In the genomic region with DNA sequence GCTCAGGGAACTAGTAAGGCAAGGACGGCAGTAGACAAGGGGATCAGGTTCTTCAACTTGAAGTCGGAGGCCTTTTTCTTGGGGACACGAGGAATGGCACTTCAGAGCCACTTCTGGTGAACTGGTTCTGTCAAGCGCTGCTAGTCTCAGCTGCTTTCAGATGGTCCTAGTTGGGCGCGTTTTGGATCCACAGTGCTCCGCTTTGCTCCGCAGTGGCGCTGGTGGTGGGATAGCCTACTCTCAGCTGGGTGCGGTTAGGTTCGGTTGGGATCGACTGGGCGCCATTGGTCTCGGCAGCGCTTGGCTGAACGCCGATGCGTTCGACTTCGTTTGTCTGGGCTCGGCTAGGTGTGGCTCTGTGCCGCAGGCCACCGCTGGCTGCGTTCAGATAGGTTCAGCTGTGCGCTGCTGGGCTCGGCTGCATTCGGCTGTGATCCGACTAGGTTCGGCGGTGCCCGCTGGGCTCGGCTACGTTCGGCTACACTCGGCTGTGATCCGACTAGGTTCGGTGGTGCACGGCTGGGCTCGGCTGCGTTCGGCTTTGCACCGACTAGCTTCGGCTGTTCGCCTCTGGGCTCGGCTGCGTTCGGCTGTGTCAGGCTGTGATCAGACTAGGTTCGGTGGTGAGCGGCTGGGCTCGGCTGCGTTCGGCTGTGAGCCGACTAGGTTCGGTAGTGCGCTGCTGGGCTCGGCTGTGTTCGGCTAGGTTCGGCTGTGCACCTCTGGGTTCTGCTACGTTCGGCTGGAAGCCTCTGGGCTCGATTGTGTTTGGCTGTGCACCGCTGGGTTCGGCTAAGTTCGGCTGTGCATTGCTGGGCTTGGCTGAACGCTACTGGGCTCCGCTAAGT, we compare ENCODE assay signal across 8 mouse cellular contexts. TPM values are rescaled to one million over a fixed set of nuclear protein-coding genes. Genes with fewer than 3 reads are reported as not detected.
A peak's percentile ranks its signal among the peaks of the same experiment; 100 is the strongest.
DNase-seq lines count a peak whose midpoint lies in the region; ATAC-seq lines count a peak whose summit lies in the region.

No protein-coding gene starts in this region.

- H3K27me3 ChIP-seq in heart, embryonic 15.5 days, result no peaks in the 10 kb centered on the region
- no peaks in the 10 kb centered on the region for H3K27me3 ChIP-seq in liver, embryonic 15.5 days
- no peaks in the 10 kb centered on the region for H3K27me3 ChIP-seq in neural tube, embryonic 12.5 days (replicated peaks)

- H3K9me3 ChIP-seq in heart, embryonic 15.5 days (replicated peaks), result no peaks in the 10 kb centered on the region
- H3K9me3 ChIP-seq in liver, embryonic 15.5 days (replicated peaks), result no peaks in the 10 kb centered on the region
- H3K9me3 ChIP-seq in neural tube, embryonic 12.5 days, result no peaks in the 10 kb centered on the region

- H3K4me2 ChIP-seq in heart, embryonic 15.5 days, result peak overlapping the region; percentile 75
- H3K4me2 ChIP-seq in liver, embryonic 15.5 days, result peak overlapping the region; percentile 79
- H3K4me2 ChIP-seq in neural tube, embryonic 12.5 days (replicated peaks), result peak overlapping the region; percentile 61

- H3K36me3 ChIP-seq in heart, embryonic 15.5 days, result no peaks in the 10 kb centered on the region
- 0 out of 2 replicates have a peak, but pooled peaks cover 2% of the 10 kb centered on the region for H3K36me3 ChIP-seq in liver, embryonic 15.5 days (replicated peaks)
- no peaks in the 10 kb centered on the region for H3K36me3 ChIP-seq in neural tube, embryonic 12.5 days

- H3K4me3 ChIP-seq in heart, embryonic 15.5 days, result peak overlapping the region; percentile 67
- peak overlapping the region; percentile 71 for H3K4me3 ChIP-seq in liver, embryonic 15.5 days (replicated peaks)
- H3K4me3 ChIP-seq in neural tube, embryonic 12.5 days, result peak overlapping the region; percentile 51

- peaks cover 6% of the 10 kb centered on the region for H3K4me1 ChIP-seq in heart, embryonic 15.5 days (replicated peaks)
- H3K4me1 ChIP-seq in liver, embryonic 15.5 days (replicated peaks), result peaks cover 5% of the 10 kb centered on the region
- H3K4me1 ChIP-seq in neural tube, embryonic 12.5 days, result peaks cover 6% of the 10 kb centered on the region; the same call in 1 of the 2 replicates

- peak; percentile 65 for DNase-seq in c-Kit-negative CD71-positive TER-119-positive erythroid progenitor cells, embryonic 14.5 days (ENCODE audit: low read depth, low spot score)
- DNase-seq in fibroblast of lung, adult 2 months (ENCODE audit: low read depth), result peak; percentile 91
- peak; percentile 96 to 97 for DNase-seq in kidney, postnatal 25 days
- DNase-seq in telencephalon, adult 2 months (ENCODE audit: low read depth, low spot score), result peak; percentile 91

- peak overlapping the region; percentile 94 for H3K27ac ChIP-seq in heart, embryonic 15.5 days
- peak overlapping the region; percentile 92 for H3K27ac ChIP-seq in liver, embryonic 15.5 days (replicated peaks)
- peak overlapping the region; percentile 82 for H3K27ac ChIP-seq in neural tube, embryonic 12.5 days

- WGBS in heart, embryonic 15.5 days, result 13% methylated on average over 66 of the region's 66 CpGs
- WGBS in liver, embryonic 15.5 days (ENCODE audit: insufficient replicate concordance), result 20% methylated on average over 66 of the region's 66 CpGs
- 14% methylated on average over 66 of the region's 66 CpGs for WGBS in neural tube, embryonic 12.5 days

- peak; percentile 78 for ATAC-seq in CD4-positive, CD25-positive, alpha-beta regulatory T cell, adult 4 months
- peak; percentile 91 for ATAC-seq in heart, embryonic 15.5 days (replicated peaks; ENCODE audit: insufficient number of reproducible peaks, insufficient read depth, low FRiP score, low read depth)
- peak; percentile 78 for ATAC-seq in liver, embryonic 15.5 days (ENCODE audit: insufficient read depth)
- ATAC-seq in neural tube, embryonic 12.5 days (ENCODE audit: low FRiP score, low read depth), result peak; percentile 94

- peak overlapping the region; percentile 68 for H3K9ac ChIP-seq in heart, embryonic 15.5 days
- H3K9ac ChIP-seq in liver, embryonic 15.5 days, result peak overlapping the region; percentile 70
- H3K9ac ChIP-seq in neural tube, embryonic 12.5 days, result peak overlapping the region; percentile 61

RNA-seq across cellular contexts. Expression of a gene that starts 0.8 kb away (rescaled TPM):
- polyA plus RNA-seq in CD4-positive, CD25-positive, alpha-beta regulatory T cell, adult 4 months (2017; shearing (Covaris generic)), result 10 to 100 TPM; 26.3 to 27.9 TPM
- polyA plus RNA-seq in heart, embryonic 15.5 days (2015; fragmentation: Nextera tagmentation; extraction: Ambion mirVana), result 16.3 and 16.9 TPM in 2 replicates
- 11.4 and 12.8 TPM in 2 replicates for polyA plus RNA-seq in liver, embryonic 15.5 days (2015; fragmentation: Nextera tagmentation; extraction: Ambion mirVana)
- 21.9 and 22.1 TPM in 2 replicates for polyA plus RNA-seq in neural tube, embryonic 12.5 days (2016; fragmentation: Nextera tagmentation; extraction: Ambion mirVana)

RNA-seq across cellular contexts. Expression of a gene that starts 46.1 kb away (rescaled TPM):
- polyA plus RNA-seq in CD4-positive, CD25-positive, alpha-beta regulatory T cell, adult 4 months (2017; shearing (Covaris generic)), result under 1 TPM in 1 of 2 experiments, not detected in 1; 0.07 TPM
- 9.1 and 11.1 TPM in 2 replicates for polyA plus RNA-seq in heart, embryonic 15.5 days (2015; fragmentation: Nextera tagmentation; extraction: Ambion mirVana)
- 1.7 and 2.2 TPM in 2 replicates for polyA plus RNA-seq in liver, embryonic 15.5 days (2015; fragmentation: Nextera tagmentation; extraction: Ambion mirVana)
- 27.8 and 30.5 TPM in 2 replicates for polyA plus RNA-seq in neural tube, embryonic 12.5 days (2016; fragmentation: Nextera tagmentation; extraction: Ambion mirVana)

Comparison
In these comparisons a context has a peak if more than half of its experiments do, and no peak if none do; other contexts are left out.
1. Peak in every context shown above with its lines: DNase-seq, ATAC-seq, H3K4me3 ChIP-seq and H3K27ac ChIP-seq.